Mouse (Mus musculus): Measurements from ENCODE around the gene Ctso.

GRCm38 (mm10) chr3:81924931-81925330 lies 7.5 kb upstream of the Ctso start:
- TF ChIP-seq POLR2A (IDR thresholded peaks at IDR 0.05; ENCODE audit: low read depth, low read length), result no peak
- TF ChIP-seq CTCF (IDR thresholded peaks at IDR 0.05; ENCODE audit: extremely low read depth, insufficient read depth, insufficient read length, insufficient replicate concordance), result peak; percentile 7; the same call in 1 of the 2 replicates

Measured in spleen, adult 2 months (tissue).